Mouse (Mus musculus) megakaryocyte, embryonic 14.5 days (primary cell): ENCODE measurements around the gene Pilra.

Source experiments
- FLI1 ChIP-seq: IDR thresholded peaks from 2 replicates; pipeline ENCODE4 v1.6.1; 2012; ENCODE audit warnings: low read length, inconsistent platforms, mixed read lengths
- GATA1 ChIP-seq: IDR thresholded peaks from 3 replicates; pipeline ENCODE4 v1.6.1; 2012; ENCODE audit warnings: mixed read lengths, low read length, inconsistent platforms, borderline replicate concordance

DNA sequence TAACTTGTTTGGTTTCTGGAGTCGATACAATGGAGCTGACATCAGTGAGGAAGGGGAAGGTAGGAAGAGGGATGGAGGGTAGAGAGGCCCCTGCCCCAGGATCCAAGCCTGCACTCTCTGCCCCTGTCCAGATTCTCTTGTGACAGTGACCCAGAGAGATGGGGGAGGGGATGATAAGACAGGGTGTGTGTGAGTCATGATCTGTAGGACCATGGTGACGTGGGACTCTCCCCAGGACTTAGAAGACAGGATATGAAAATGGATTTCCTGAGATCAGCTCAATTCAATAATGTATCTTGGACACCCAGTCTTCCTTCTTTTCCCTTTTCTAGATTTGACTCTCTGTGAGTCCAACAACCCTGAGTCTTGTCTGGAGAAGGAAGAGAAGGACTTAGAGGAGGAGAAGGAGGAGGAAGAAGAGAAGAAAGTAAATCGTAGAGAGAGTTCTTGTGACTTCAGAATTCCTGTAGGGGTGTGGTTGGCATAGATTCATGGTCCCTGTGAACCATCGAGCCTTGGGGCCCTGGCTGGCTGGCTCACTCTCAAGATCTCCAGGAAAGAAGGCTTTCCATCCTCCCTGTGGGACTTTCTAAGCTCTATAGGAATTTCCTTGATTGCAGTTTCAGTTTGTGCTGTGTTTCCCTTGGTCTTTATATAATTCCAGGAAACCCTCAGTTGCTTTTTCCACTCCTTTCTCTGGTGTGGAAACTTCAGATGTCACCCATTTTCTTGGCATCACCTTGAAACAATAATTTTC lies 18.4 kb downstream of the Pilra start:
- no peak for TF ChIP-seq GATA1
- no peak for TF ChIP-seq FLI1
